8 mouse cellular contexts compared by ENCODE assay signal in genomic region chr19:27429281-27429680, GRCm38 (mm10). TPM values are rescaled to one million over a fixed set of nuclear protein-coding genes. Genes with fewer than 3 reads are reported as not detected.
DNase-seq lines count a peak whose midpoint lies in the region; ATAC-seq lines count a peak whose summit lies in the region.

No protein-coding gene starts in this region.

- peaks cover 16% of the 10 kb centered on the region for H3K36me3 ChIP-seq in heart, embryonic 15.5 days
- peaks cover 7% of the 10 kb centered on the region for H3K36me3 ChIP-seq in hindbrain, embryonic 12.5 days
- H3K36me3 ChIP-seq in midbrain, embryonic 12.5 days, result peaks cover 14% of the 10 kb centered on the region

- H3K4me2 ChIP-seq in heart, embryonic 15.5 days, result peak overlapping the region; percentile 72
- H3K4me2 ChIP-seq in hindbrain, embryonic 12.5 days (replicated peaks), result peak overlapping the region; percentile 79
- H3K4me2 ChIP-seq in midbrain, embryonic 12.5 days (replicated peaks), result peak overlapping the region; percentile 89

- H3K4me3 ChIP-seq in heart, embryonic 15.5 days, result peak overlapping the region; percentile 77
- peak overlapping the region; percentile 84 for H3K4me3 ChIP-seq in hindbrain, embryonic 12.5 days
- H3K4me3 ChIP-seq in midbrain, embryonic 12.5 days, result peak overlapping the region; percentile 75

- no peak for DNase-seq in heart, postnatal 10 days
- DNase-seq in MEL-GATA-1-ER (ENCODE audit: extremely low read depth, low read depth), result peak; percentile 36
- no peak for DNase-seq in c-Kit-positive CD71-positive TER-119-positive erythroid progenitor cells, embryonic 14.5 days (ENCODE audit: low spot score)
- DNase-seq in ovary, adult 18-20 months (ENCODE audit: low spot score), result no peak
- DNase-seq in gastrocnemius, adult 18-20 months (ENCODE audit: low spot score), result no peak

- 0 out of 2 replicates have a peak, but pooled peaks have one; percentile 2 for ATAC-seq in heart, embryonic 15.5 days (replicated peaks; ENCODE audit: insufficient number of reproducible peaks, insufficient read depth, low FRiP score, low read depth)
- no peak for ATAC-seq in hindbrain, embryonic 12.5 days (ENCODE audit: low FRiP score)
- ATAC-seq in midbrain, embryonic 12.5 days (ENCODE audit: low FRiP score, low read depth), result no peak; the same call in 1 of the 2 replicates

- intact Hi-C loops in heart, postnatal 10 days (cut with DNase I), result loop anchor here (5.0 kb wide), 3 partner anchors 307 to 712 kb away; no protein-coding TSS in a partner anchor

- H3K9me3 ChIP-seq in heart, embryonic 15.5 days (replicated peaks), result no peaks in the 10 kb centered on the region
- no peaks in the 10 kb centered on the region for H3K9me3 ChIP-seq in hindbrain, embryonic 12.5 days (replicated peaks)
- no peaks in the 10 kb centered on the region for H3K9me3 ChIP-seq in midbrain, embryonic 12.5 days

- peaks cover 16% of the 10 kb centered on the region for H3K4me1 ChIP-seq in heart, embryonic 15.5 days (replicated peaks)
- peaks cover 17% of the 10 kb centered on the region for H3K4me1 ChIP-seq in hindbrain, embryonic 12.5 days
- H3K4me1 ChIP-seq in midbrain, embryonic 12.5 days, result peaks cover 23% of the 10 kb centered on the region

- H3K9ac ChIP-seq in heart, embryonic 15.5 days, result peak overlapping the region; percentile 66
- H3K9ac ChIP-seq in hindbrain, embryonic 12.5 days, result peak overlapping the region; percentile 70
- H3K9ac ChIP-seq in midbrain, embryonic 12.5 days (replicated peaks), result peak overlapping the region; percentile 65

- no peaks in the 10 kb centered on the region for H3K27me3 ChIP-seq in heart, embryonic 15.5 days
- no peaks in the 10 kb centered on the region for H3K27me3 ChIP-seq in hindbrain, embryonic 12.5 days
- H3K27me3 ChIP-seq in midbrain, embryonic 12.5 days, result no peaks in the 10 kb centered on the region

- H3K27ac ChIP-seq in heart, embryonic 15.5 days, result no peak overlapping the region; the same call in 1 of the 2 replicates
- H3K27ac ChIP-seq in hindbrain, embryonic 12.5 days, result no peak overlapping the region
- no peak overlapping the region; the same call in 1 of the 2 replicates for H3K27ac ChIP-seq in midbrain, embryonic 12.5 days (replicated peaks)

- WGBS in heart, embryonic 15.5 days, result under 1% methylated on average over 16 of the region's 16 CpGs
- under 1% methylated on average over 16 of the region's 16 CpGs for WGBS in hindbrain, embryonic 12.5 days
- under 1% methylated on average over 16 of the region's 16 CpGs for WGBS in midbrain, embryonic 12.5 days

RNA-seq across cellular contexts. Expression of gene Pum3, which starts 0.3 kb away (rescaled TPM):
- polyA plus RNA-seq in heart, embryonic 15.5 days (2015; fragmentation: Nextera tagmentation; extraction: Ambion mirVana), result 44.3 and 49.9 TPM in 2 replicates
- total RNA-seq in heart, postnatal 10 days (2021), result 10 to 100 TPM; 30.1 to 38.1 TPM
- polyA plus RNA-seq in hindbrain, embryonic 12.5 days (2016; fragmentation: Nextera tagmentation; extraction: Ambion mirVana), result 79.8 and 85.6 TPM in 2 replicates
- 84.0 and 90.2 TPM in 2 replicates for polyA plus RNA-seq in midbrain, embryonic 12.5 days (2016; fragmentation: Nextera tagmentation; extraction: Ambion mirVana)
- total RNA-seq in gastrocnemius, adult 18-20 months (2021), result 10 to 100 TPM; 18.5 to 25.6 TPM
